Mouse (Mus musculus): Measurements from ENCODE around the gene Olfr1299. TPM values are rescaled to one million over a fixed set of nuclear protein-coding genes. Genes with fewer than 3 reads are reported as not detected.

Gene Olfr1299
- not detected in 2 replicates for polyA plus RNA-seq (2012; rRNA removed)

DNA sequence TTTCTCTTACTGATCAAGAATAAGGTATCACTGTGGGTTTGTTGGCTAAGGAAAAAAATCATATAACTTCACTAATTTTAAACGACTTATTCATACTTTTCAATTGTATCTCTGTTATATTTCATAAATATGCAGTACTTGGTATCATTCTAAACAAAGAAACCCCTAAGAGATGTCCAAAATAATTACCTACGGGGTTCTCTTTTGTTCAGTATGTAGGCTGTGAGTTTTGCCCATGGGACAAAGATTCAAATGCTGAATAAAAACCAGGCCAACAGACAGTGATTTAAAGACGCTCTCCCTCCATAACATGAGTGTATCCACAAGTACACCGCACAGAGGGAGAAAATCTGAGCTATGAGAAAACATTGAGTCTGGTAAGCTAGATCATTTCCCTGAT lies at the start of gene Olfr1299:
Gene Olfr1299, plus strand, starts transcription at position 301 of the 400 bp plus-strand sequence.
- Histone ChIP-seq H3K4me3 (ENCODE audit: insufficient read depth, low read depth, low read length) (no peak within 1 kb of the TSS), H3K27ac (ENCODE audit: insufficient read depth, low read depth, low read length) (no peak within 1 kb of the TSS), H3K27me3 (replicated peaks; ENCODE audit: control insufficient read depth, insufficient read depth, low read length) (no peaks in the 10 kb centered on the region), H3K36me3 (ENCODE audit: control insufficient read depth, insufficient read depth, low read length) (no peaks in the 10 kb centered on the region), H3K4me1 (ENCODE audit: control insufficient read depth, insufficient read depth, low read length) (no peaks in the 10 kb centered on the region)
- 71% methylated on average over 4 of the region's 4 CpGs for WGBS
- DNase-seq, result no peak
- TF ChIP-seq POLR2A (IDR thresholded peaks at IDR 0.05; ENCODE audit: low read depth, low read length) (no peak), CTCF (conservative IDR thresholded peaks at IDR 0.05; ENCODE audit: insufficient read depth, insufficient read length, low read depth, low read length) (no peak)

DNA sequence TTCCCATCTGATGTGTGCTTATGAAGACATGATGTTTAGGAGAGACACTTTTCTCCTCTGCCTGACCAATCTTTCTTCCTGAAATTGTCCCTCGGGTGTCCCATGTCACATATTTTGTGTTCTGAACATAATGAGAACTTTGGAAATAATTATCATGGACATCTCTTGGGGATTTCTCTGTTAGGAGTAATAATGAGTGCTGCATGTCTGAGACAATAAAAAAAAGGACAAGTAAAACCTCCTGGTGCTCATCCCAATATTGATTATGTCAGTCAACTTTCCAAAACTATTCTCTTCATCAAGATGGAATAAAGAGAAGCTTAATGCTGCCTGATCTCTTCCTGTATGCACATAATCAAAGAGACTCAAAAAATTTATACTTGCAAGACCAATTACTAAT lies 34.8 kb upstream of the Olfr1299 start, which contains the start of gene Olfr1297:
Gene Olfr1297, minus strand, starts transcription at position 101 of the 400 bp plus-strand sequence.
- H3K4me1 ChIP-seq (ENCODE audit: control insufficient read depth, insufficient read depth, low read length), result no peaks in the 10 kb centered on the region
- no peaks in the 10 kb centered on the region for H3K27me3 ChIP-seq (replicated peaks; ENCODE audit: control insufficient read depth, insufficient read depth, low read length)
- DNase-seq, result no peak
- 66% methylated on average over 1 of the region's 1 CpGs for WGBS
- no peaks in the 10 kb centered on the region for H3K36me3 ChIP-seq (ENCODE audit: control insufficient read depth, insufficient read depth, low read length)
- TF ChIP-seq POLR2A (IDR thresholded peaks at IDR 0.05; ENCODE audit: low read depth, low read length), result no peak
- no peak for TF ChIP-seq CTCF (conservative IDR thresholded peaks at IDR 0.05; ENCODE audit: insufficient read depth, insufficient read length, low read depth, low read length)
- no peak within 1 kb of the TSS for H3K4me3 ChIP-seq (ENCODE audit: insufficient read depth, low read depth, low read length)
- no peak within 1 kb of the TSS for H3K27ac ChIP-seq (ENCODE audit: insufficient read depth, low read depth, low read length)

GRCm38 (mm10) chr2:111649101-111649500 lies 12.1 kb upstream of the Olfr1299 start, which contains the start of gene Olfr1298:
Olfr1298 (minus strand) TSS chr2:111649201.
- DNase-seq, result no peak
- Histone ChIP-seq H3K4me1 (ENCODE audit: control insufficient read depth, insufficient read depth, low read length) (no peaks in the 10 kb centered on the region), H3K27ac (ENCODE audit: insufficient read depth, low read depth, low read length) (no peak within 1 kb of the TSS), H3K36me3 (ENCODE audit: control insufficient read depth, insufficient read depth, low read length) (no peaks in the 10 kb centered on the region), H3K27me3 (replicated peaks; ENCODE audit: control insufficient read depth, insufficient read depth, low read length) (no peaks in the 10 kb centered on the region), H3K4me3 (ENCODE audit: insufficient read depth, low read depth, low read length) (no peak within 1 kb of the TSS)
- WGBS, result 67% methylated on average over 1 of the region's 1 CpGs
- no peak for TF ChIP-seq CTCF (conservative IDR thresholded peaks at IDR 0.05; ENCODE audit: insufficient read depth, insufficient read length, low read depth, low read length)
- TF ChIP-seq POLR2A (IDR thresholded peaks at IDR 0.05; ENCODE audit: low read depth, low read length), result no peak

Other genes starting within 250 kb of the Olfr1299 start
- not detected in 2 replicates for gene Olfr1286, start 238.3 kb upstream of the Olfr1299 start, polyA plus RNA-seq (2012; rRNA removed)
- not detected in 2 replicates for gene Olfr1287, start 212.3 kb upstream of the Olfr1299 start, polyA plus RNA-seq (2012; rRNA removed)
- not detected in 2 replicates for gene Olfr1288, start 187.3 kb upstream of the Olfr1299 start, polyA plus RNA-seq (2012; rRNA removed)
- not detected in 2 replicates for gene Olfr1289, start 180.6 kb upstream of the Olfr1299 start, polyA plus RNA-seq (2012; rRNA removed)
- not detected in 2 replicates for gene Olfr1290, start 167.6 kb upstream of the Olfr1299 start, polyA plus RNA-seq (2012; rRNA removed)
- gene Olfr1291-ps1, start 164.2 kb upstream of the Olfr1299 start, polyA plus RNA-seq (2012; rRNA removed), result not detected in 2 replicates
- not detected in 2 replicates for gene Olfr1293-ps, start 136.2 kb upstream of the Olfr1299 start, polyA plus RNA-seq (2012; rRNA removed)
- gene Olfr1294, start 121.1 kb upstream of the Olfr1299 start, polyA plus RNA-seq (2012; rRNA removed), result not detected in 2 replicates
- not detected in 2 replicates for gene Olfr1295, start 91.7 kb upstream of the Olfr1299 start, polyA plus RNA-seq (2012; rRNA removed)
- gene Olfr1297, start 34.9 kb upstream of the Olfr1299 start, polyA plus RNA-seq (2012; rRNA removed), result not detected in 2 replicates
- not detected in 2 replicates for gene Olfr1298, start 12.2 kb upstream of the Olfr1299 start, polyA plus RNA-seq (2012; rRNA removed)
- not detected in 2 replicates for gene Olfr1301, start 89.6 kb downstream of the Olfr1299 start, polyA plus RNA-seq (2012; rRNA removed)
- not detected in 2 replicates for gene Olfr1302, start 116.0 kb downstream of the Olfr1299 start, polyA plus RNA-seq (2012; rRNA removed)
- gene Olfr1303, start 158.9 kb downstream of the Olfr1299 start, polyA plus RNA-seq (2012; rRNA removed), result not detected in 2 replicates
- not detected in 2 replicates for gene Olfr1305, start 215.7 kb downstream of the Olfr1299 start, polyA plus RNA-seq (2012; rRNA removed)